Comparison of ENCODE assay signal across 8 mouse cellular contexts in genomic region chr5:64701219-64701779, GRCm38 (mm10).
DNase-seq lines count a peak whose midpoint lies in the region; ATAC-seq lines count a peak whose summit lies in the region.

No protein-coding gene starts in this region.

- no peak overlapping the region for H3K9ac ChIP-seq in neural tube, embryonic 11.5 days (ENCODE audit: low read length)
- peak overlapping the region; percentile 1; the same call in 1 of the 2 replicates for H3K9ac ChIP-seq in lung, embryonic 15.5 days

- no peaks in the 10 kb centered on the region for H3K36me3 ChIP-seq in neural tube, embryonic 11.5 days (ENCODE audit: control insufficient read depth, insufficient read depth, low read length)
- H3K36me3 ChIP-seq in lung, embryonic 15.5 days = no peaks in the 10 kb centered on the region

- ATAC-seq in neural tube, embryonic 11.5 days (ENCODE audit: insufficient read depth, low FRiP score, low TSS enrichment) = no peak
- ATAC-seq in lung, embryonic 15.5 days (ENCODE audit: borderline replicate concordance, extremely low read depth, low FRiP score, low TSS enrichment) = peak; percentile 12; the same call in 1 of the 2 replicates

- WGBS in neural tube, embryonic 11.5 days = 74% methylated on average over 14 of the region's 14 CpGs
- WGBS in lung, embryonic 15.5 days = 35% methylated on average over 14 of the region's 14 CpGs

- no peak overlapping the region for H3K4me2 ChIP-seq in neural tube, embryonic 11.5 days (ENCODE audit: low read depth)
- H3K4me2 ChIP-seq in lung, embryonic 15.5 days = peak overlapping the region; percentile 44

- H3K9me3 ChIP-seq in neural tube, embryonic 11.5 days (ENCODE audit: control insufficient read depth, low read length) = no peaks in the 10 kb centered on the region
- H3K9me3 ChIP-seq in lung, embryonic 15.5 days = no peaks in the 10 kb centered on the region

- peaks cover 6% of the 10 kb centered on the region for H3K4me1 ChIP-seq in neural tube, embryonic 11.5 days (ENCODE audit: control insufficient read depth, insufficient read depth, low read length)
- peaks cover 59% of the 10 kb centered on the region for H3K4me1 ChIP-seq in lung, embryonic 15.5 days

- no peaks in the 10 kb centered on the region for H3K27me3 ChIP-seq in neural tube, embryonic 11.5 days (ENCODE audit: control insufficient read depth, insufficient read depth, low read length)
- H3K27me3 ChIP-seq in lung, embryonic 15.5 days = no peaks in the 10 kb centered on the region

- peak; percentile 9 for DNase-seq in cerebellum, adult 9-10 months
- DNase-seq in cerebellum, postnatal 14 days = no peak
- DNase-seq in neural tube, embryonic 11.5 days (ENCODE audit: low spot score) = peak; percentile 23
- DNase-seq in neural tube, embryonic 10.5 days (ENCODE audit: extremely low spot score, low spot score) = no peak
- no peak for DNase-seq in T-cell, adult 2 months (ENCODE audit: low spot score)
- no peak for DNase-seq in adrenal gland, adult 2 months
- no peak for DNase-seq in left cerebral cortex, adult 18-20 months (ENCODE audit: low spot score in 2 of 2)

- H3K4me3 ChIP-seq in neural tube, embryonic 11.5 days (ENCODE audit: low read depth, low read length) = no peak overlapping the region
- 0 out of 2 replicates have a peak overlapping the region, but pooled peaks have one; percentile 12 for H3K4me3 ChIP-seq in lung, embryonic 15.5 days

- H3K27ac ChIP-seq in neural tube, embryonic 11.5 days (ENCODE audit: low read depth, low read length) = no peak overlapping the region
- H3K27ac ChIP-seq in lung, embryonic 15.5 days = peak overlapping the region; percentile 96

Comparison
In these comparisons a context has a peak if more than half of its experiments do, and no peak if none do; other contexts are left out.
1. DNase-seq: peak in cerebellum, adult 9-10 months (single experiment) and neural tube, embryonic 11.5 days (single experiment); none in cerebellum, postnatal 14 days (0 of 2), neural tube, embryonic 10.5 days (single experiment), T-cell, adult 2 months (single experiment), adrenal gland, adult 2 months (single experiment) and left cerebral cortex, adult 18-20 months (0 of 2).